Mouse (Mus musculus) heart, postnatal 36 days (tissue): ENCODE results near the gene Rad21l. TPM values are rescaled to one million over a fixed set of nuclear protein-coding genes. Genes with fewer than 3 reads are reported as not detected.
A peak's percentile ranks its signal among the peaks of the same experiment; 100 is the strongest.

Source experiments
- DNase-seq, 2 experiments: peaks; one replicate each; pipeline ENCODE4 v3.0.0; 2021 to 2022
- intact Hi-C: fragments of 180-260 bp; cut with DNase I; formaldehyde crosslinking; loops from one replicate; pipeline ENCODE4 v1.15.1; 2025
- total RNA-seq, 2 experiments: library from RNA; stranded (reverse); gene quantifications; 2 replicates each; pipeline ENCODE4 v1.2.3; 2021

Rad21l gene
- total RNA-seq = not detected

DNA sequence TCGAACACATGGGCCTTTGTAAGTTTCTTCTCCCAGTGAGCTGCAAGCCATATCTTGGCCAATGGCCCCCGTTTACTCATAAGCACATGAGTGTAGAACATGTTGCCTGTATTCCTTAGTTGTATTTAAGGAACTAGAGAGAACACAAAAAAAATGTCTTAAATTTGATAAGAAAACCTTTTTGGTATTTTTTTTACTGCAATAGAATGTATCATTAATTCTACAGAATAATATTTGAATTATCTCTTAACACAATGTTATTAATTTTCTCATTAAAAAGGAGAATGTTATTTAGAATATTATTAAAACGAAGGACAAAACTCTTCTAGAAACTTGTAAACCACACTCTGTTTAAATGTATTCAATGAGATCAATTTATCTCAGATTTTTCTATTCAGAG lies at the start of gene Rad21l:
TSS of gene Rad21l (minus strand) at position 101 of the 400 bp plus-strand sequence.
- intact Hi-C loops = no loop called here
- DNase-seq = no peak

DNA sequence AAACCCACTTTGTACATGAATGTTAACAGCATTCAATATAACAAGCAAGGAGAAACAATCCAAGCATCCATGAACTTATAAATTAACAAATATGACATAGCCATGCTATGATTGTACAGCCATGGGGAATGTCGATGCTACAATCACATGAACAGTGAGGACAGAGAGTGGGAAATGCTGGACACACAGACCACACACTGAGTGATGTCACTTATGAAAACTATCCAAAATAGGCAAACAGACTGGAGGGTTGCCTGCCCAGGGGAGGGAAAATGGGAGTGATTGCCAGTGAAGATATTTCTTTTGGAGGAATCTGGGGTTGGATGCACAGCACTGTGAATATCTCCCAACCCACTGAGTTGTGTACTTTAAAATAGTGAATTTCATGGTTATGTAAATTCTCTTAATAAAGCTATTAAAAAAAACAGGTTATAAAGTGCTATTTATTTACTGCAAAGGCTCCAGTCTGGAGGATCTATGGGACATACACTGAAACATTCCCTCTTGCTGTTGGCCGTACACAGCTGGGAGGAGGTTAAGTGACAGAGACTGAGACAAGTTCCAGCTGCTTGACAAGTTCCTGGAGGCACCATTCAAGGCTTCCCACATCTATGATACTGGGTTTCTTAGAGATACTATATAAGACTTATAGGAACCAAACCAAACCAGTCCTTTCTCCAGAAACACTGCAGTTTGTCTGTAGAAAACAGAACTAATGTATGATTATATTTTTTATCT lies 48.2 kb upstream of the Rad21l start:
- intact Hi-C loops = no loop called here
- DNase-seq = no peak

DNA sequence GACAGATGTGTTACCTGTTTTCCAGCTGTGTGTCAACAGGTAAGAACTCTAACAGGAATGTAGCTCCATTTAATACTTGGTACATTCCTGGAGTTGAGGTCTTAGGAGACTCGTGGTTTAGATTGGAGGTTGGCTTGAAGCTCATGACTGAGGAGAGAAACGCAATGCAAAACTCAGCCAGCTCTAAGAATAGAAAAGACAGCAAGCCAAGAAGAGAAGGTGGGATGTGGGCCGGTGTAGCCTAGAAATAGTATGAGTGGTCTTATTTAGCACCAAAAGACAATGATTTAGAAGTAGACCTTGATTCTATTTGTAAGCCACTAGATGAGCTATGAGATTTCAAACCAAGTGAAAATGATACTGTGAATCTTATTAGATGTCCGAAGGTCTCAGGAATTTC lies 47.2 kb upstream of the Rad21l start:
- intact Hi-C loops = no loop called here
- no peak for DNase-seq

DNA sequence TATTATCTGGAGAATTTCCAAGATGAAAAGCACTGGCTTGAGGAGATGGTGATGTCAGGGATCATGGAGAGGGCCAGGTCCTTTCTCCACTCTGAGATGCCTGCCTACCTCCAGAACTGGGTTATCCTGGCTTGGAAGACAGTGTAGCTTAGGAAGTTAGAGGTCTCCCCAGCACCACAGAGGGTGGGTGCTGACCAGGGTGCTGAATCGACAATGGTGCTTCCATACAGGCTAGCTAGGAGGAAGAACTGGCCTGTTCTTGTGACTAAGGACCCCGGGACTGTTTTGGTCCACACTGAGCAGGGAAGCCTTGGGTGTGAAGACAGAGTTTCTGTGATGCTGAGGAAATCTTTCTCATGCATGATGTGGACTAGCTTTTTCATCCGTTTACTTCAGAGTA lies 44.3 kb upstream of the Rad21l start:
- intact Hi-C loops = no loop called here
- peak in 1 of 2 experiments; percentile 7 for DNase-seq

DNA sequence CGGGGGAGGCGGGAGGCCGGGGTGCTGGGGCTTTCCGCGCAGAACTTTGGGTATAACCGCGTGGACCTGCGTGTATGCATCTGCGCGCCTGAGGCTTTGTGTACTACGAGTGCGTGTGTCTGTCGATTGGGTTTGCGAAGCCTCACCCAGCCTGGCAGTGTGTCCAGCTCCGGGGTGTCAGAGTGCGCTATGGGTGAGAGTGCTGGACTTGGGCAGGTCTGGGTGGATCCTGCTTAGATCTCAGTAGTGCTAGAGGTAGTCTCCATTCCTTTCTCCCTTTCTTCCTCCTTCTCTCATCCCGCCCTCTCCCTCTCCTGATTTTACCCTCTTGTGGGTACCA lies 34.5 kb upstream of the Rad21l start:
- intact Hi-C loops = no loop called here
- no peak for DNase-seq

DNA sequence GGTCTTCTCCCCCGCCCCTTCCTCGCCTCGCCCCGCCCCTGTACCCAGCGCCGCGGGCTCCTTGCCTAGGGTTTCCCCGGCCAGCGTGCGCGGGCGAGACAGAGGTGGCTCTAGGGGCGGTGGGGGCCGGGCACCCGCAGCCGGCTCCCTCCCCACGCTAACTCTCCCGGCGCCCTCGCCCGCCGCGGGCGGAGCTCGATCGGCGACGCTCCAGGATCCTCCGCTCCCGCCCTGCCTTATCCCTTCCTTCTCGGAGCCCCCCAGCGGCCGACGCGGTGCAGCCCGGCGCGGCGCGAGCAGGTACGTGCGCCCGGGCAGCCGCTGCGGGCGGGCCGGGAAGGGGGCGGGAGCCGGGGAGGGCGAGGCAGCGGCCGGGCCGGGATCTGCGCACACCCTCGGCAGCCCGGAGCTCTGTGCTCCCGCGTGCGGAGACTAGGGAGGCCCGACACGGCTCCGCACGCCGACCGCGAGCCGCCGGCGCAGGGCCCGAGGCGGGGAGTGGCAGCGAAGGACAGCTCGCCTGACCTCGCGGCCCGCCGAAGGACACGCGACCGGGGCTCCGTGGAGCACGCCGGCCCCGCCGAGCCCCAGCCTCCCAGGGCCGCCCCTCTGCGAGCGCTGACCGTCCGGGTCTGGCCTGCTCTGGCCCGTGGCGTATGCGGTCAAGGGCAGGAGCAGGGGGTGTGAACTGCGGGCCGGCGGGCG lies 34.0 kb upstream of the Rad21l start:
- DNase-seq = peak; percentile 32 to 40
- intact Hi-C loops = no loop called here

DNA sequence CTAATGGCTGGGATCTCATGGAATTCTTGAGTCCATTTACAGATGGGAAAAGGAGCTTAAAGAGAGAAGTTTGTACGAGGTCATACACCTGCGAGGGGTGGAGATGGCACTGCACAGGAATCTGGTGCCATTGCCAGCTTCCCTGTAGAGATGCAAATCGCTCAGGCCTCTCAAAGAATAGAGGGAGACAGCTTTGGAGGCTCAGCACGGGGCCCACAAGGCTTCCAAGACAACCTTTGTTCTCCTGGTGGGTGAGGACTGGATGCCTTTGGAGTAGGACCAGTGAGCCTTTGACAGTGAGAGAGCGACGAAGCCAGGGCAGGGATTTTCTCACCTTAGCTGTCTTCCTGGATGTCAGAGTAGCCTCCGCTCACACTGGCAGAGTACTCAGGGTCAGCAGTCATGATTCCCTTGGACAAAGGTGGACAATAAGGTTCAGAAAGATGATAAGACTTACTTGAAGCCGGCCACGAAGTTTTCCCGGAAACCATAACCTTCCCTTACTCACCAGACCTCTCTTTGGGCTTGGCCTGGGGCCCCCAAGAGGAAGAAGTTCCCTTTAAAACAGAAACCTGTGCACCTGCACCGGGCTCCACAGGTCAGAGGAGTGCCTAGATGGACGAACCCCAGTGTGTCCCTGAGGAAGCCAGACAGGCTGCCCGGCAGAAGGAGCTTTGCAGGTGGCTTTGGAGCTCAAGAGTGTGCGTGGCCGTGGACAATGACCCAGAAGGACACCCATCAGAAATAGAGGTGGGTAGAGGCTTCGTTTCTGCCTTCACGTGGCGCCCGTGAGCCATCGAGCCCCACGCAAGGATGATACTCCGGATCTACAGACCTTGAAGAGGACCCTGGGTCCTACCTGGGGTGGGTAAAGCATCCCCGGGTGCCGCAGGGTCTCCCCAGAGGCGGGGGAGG lies 33.2 kb upstream of the Rad21l start, which contains the start of gene Tmem74b:
TSS of gene Tmem74b (plus strand) at position 778 of the 915 bp plus-strand sequence.
- intact Hi-C loops = no loop called here

DNA sequence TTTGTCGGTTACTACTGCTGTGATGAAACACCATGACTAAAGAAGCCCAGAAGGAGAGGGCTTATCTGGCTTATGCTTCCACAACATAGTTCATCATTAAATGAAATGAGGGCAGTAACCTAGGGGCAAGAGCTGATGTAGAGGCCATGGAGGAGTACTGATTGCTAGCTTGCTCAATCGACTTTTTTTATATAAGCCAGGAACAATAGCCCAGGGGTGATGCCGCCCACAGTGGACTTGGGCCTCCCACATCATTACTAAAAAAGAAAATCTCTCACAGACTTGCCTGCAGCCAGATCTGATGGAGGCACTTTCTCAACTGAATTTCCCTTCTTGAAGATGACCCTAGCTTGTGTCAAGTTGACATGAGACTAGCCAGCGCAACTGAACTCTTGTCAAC lies 14.6 kb upstream of the Rad21l start:
- intact Hi-C loops = no loop called here
- no peak for DNase-seq

More for the DNA sequence above, 33.2 kb upstream of the Rad21l start, which contains the start of gene Tmem74b:
- DNase-seq = no peak

DNA sequence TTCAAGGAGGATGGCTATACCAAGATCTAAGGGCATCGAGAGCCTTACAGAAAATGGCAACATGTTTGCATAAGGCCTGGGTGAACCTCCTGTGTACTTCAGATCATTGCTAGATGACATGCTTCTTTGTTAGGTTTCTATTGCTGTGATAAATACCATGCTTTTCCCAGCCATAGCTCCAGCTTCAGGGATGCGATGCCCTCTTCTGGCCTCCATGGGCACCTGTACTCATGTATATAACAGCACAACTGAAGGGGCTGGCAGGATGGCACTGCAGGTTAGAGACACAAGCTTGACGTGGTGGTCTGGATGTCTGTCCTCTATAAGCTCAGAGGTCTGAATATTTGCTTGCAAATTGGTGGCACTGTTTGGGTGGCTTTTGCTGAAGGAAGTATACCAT lies 14.0 kb upstream of the Rad21l start:
- intact Hi-C loops = no loop called here
- DNase-seq = no peak

DNA sequence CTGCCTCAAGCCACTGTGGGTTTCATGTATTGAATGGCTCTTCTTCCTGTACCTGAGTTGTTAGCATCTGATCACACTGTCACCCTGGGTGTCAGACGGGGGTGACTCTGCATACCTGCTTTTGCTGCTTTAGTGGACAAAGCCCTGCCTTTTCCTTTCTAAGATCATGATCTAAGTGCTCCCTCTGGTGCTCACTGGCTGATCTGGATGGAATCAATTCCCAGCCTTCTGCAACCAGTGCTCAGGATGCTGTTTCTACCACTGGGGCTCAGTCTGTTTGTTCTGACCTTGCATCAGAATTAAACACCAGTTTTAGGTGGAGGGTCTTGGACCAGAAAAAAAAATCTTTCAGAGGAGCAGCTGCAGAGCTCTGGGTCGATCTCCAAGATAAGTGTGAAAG lies 7.9 kb upstream of the Rad21l start:
- no peak for DNase-seq
- intact Hi-C loops = loop anchor here (5.0 kb wide), 2 partner anchors 94 to 184 kb away; partner anchors contain the start of gene Nsfl1c

DNA sequence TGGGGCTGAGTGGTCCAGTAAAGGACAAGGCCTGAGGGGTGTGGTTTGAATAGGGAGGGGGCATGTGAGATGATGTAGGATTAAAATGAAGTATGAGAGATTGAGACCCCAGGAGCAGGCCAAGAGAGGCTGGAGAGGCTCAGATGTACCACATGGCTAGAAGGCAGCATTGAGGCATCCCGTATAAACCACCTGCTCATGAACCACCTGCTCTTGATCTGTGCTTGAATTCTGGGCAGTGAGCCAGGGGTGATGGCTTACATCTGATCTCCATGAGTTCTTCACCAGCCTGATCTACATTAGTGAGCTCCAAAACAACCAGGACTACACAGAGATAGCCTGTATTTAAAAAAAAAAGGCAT lies 2.6 kb upstream of the Rad21l start:
- intact Hi-C loops = no loop called here
- DNase-seq = no peak

DNA sequence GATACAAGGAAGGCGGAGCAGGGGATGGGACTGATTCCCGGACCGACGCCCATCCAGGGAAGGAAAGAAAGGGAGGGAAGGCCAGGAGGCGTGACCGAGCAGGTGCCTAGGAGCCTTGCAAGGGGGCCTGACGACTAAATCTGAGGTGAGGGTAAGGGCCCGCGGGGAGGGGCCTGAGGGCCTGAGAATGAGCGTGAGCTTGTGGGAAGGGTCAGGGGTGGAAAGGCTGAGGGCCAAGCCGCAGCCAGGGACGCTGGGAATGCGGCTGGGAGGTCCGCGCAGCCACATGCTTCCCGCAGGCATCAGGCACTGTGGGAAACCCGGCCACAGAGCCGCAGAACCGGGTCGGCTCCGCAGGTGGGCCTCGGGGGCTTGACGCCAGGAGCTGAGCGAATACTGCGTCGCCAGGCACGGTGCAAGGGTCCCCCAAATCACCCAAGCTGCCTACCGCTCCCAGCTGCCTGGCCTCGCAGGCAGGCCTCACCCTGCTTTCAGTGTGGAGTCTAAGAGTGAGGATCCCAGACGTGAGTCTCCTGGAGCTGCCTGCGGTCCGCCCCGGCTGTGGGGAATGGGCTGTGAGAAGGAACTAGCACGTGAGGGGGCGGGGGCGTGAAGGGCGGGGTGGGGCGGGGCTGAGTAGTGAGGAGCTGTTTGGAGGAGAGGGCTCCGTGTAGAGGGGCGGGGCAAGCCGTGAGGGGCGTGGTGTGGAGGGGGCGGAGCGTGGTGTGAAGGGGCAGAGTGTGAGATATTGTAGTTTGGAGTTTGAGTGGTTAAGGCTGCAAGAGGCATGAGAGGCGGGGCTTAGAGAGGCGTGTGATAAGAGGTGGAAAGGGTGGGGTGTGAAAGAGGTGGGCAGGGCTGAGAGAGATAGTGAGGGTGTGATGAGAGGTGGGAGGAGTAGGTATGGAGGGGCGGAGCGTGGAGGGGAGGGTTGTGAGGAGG lies 2.0 kb upstream of the Rad21l start:
- intact Hi-C loops = no loop called here
- no peak for DNase-seq

DNA sequence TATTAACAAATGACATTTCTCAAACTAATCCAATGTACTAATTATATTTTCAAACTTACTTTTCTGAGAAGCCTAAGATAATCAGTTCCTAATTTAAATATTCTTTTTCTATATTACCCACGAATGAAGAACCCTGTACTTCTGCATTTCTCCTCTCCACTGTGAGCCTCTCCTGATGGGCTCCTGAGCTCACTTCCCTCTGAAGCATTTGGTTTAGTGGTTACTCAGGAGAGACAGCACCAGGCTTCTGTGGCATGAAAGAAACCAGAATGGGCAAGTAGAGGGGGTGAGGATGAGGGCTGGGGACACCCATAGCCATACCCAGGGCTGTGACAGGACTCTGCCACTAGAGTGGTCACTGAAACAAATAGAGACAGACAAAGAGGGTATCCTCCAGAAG lies 16.3 kb downstream of the Rad21l start:
- intact Hi-C loops = no loop called here

DNA sequence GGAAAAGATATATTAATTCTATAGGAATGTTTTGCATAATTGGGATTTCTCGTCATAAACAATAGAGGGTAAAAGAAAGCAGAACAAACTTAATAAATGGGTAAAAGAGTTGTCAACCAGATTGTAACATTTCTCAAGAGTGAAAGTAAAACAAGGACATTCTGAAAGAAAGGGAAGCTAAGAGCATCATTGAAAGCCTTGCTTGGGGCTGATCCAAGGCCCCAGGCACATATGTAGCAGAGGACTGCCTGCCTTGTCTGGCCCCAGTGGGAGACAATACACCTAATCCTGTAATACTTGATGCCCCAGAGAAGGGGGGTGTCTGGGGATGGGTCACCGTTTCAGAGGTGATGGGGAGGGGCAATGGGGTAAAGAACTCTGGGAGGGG lies 32.3 kb downstream of the Rad21l start:
- no peak for DNase-seq

More for the DNA sequence above, 16.3 kb downstream of the Rad21l start:
- DNase-seq = no peak

DNA sequence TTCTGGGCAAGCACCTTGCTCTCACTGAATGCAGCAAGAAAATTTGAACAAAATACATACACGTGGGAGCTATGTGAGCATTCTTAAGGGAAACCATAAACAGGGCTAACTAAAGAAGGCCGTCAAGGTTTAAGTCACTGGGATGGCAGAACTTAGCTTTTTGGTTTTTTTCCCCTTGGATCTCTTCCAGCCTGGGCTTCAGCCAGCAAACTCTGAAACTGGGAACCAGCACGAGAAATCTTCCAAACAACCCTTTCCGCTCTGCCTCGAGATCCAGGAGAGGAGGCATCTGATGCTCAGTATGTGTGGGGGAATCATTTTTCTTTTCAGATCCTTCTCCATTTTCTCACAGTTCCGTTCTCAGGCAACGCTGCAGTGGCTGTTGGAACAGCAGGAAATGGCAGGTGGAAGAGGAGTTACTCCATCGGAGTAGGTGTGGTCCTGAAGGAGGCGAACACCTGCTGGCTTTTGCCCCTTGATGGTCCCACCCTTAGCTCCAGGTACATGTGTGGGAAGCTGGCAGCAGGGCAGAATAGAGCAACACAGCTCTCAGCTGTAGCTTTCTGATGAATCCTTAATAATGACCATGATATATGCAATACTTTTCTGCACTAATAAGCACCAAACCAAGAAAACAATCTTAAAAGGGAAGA lies 32.8 kb downstream of the Rad21l start:
- no peak for DNase-seq
- intact Hi-C loops = no loop called here

More for the DNA sequence above, 32.3 kb downstream of the Rad21l start:
- intact Hi-C loops = no loop called here

DNA sequence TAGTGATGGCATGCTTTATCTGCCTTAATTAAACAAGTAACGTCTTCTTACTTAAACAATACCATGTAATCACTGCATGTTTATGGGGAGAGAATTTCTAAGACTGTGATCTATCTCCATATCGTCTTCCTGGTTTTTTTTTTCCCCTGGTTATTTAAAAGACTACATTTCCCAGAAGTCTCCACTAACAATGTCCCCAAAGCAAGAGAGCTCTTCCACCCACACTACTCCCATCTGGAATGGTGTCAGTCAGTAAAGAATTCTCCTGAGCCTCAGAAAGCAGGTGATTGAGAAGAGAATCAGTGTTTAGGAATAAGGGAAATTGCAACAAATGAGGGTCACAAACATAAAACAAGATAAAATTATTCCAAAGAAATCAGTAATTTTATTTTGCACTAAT lies 33.4 kb downstream of the Rad21l start:
- intact Hi-C loops = no loop called here
- DNase-seq = no peak

DNA sequence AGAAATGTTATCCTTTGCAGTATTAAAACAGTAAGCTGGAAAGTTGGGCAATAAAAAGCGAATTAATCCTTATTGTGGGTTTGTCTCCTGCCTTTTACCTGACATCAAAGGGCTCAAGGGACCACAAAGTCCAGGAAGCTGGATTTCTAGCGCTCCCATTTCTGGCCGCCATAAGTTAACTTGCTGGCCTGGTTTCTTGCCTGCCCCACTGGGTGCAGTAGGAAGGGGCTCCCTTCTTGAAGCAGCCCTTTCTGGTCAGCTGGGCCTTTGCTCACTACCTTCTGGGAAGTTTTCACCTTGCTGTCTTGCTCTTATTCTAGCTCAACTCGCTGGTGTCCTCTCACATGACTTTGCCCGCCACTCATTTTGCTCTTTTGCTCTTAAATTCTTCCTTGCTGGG lies 35.4 kb downstream of the Rad21l start:
- intact Hi-C loops = no loop called here
- no peak for DNase-seq

DNA sequence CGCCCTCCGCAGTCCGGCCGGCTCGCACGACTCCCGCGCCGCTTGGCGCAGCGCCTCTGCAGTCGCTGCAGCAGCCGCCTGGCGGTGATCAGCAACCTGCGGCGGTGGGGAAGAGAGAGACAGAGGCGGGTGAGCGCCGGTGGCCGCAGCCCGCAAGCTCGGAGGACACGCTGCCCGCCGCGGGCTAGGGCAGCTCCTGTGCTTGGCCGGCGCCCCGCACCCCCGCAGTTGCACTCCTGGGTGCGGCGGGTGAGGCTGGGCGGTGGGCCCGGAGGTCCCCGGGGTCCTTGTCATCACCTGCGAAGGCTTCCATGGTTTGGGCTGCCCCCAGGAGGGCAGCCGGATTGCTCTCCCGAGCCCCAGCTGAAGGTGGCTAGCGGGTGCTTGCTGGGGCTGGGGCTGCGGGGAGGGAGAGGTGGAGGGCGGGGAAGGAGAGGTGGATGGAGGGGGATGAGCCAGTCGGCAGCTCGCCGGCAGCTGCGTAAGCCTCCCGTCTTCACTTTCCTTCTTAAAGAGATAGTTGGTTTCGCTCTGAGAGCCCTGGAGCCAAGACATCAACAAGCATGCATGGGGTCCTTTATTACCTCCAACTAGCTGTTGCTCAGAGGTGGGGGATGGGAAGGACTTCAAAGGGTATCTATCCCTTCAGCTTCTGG lies 36.0 kb downstream of the Rad21l start, which contains the start of gene Snph:
TSS of gene Snph (minus strand) at position 435 of the 656 bp plus-strand sequence.
- intact Hi-C loops = no loop called here

More for the DNA sequence above, 36.0 kb downstream of the Rad21l start, which contains the start of gene Snph:
- DNase-seq = peak; percentile 42 to 62
